Comparison of ENCODE assay signal across 29 mouse cellular contexts in genomic region chr2:110909506-110909905, GRCm38 (mm10). TPM values are rescaled to one million over a fixed set of nuclear protein-coding genes. Genes with fewer than 3 reads are reported as not detected.
A peak's percentile ranks its signal among the peaks of the same experiment; 100 is the strongest.
DNase-seq lines count a peak whose midpoint lies in the region; ATAC-seq and TF ChIP-seq lines count a peak whose summit lies in the region.
"Had no signal": no experiment of that assay in that cellular context is flagged by ENCODE, and none has a peak within 500 bp of the region (broad histone marks: within the 10 kb centered on the region; RNA-seq: fewer than 3 reads in every experiment).

No protein-coding gene starts in this region.

- no peak overlapping the region for H3K4me2 ChIP-seq in heart, postnatal 0 days (ENCODE audit: low read depth, low read length)
- no peak overlapping the region for H3K4me2 ChIP-seq in midbrain, embryonic 14.5 days (ENCODE audit: low read length)
- no peak overlapping the region for H3K4me2 ChIP-seq in midbrain, embryonic 16.5 days (ENCODE audit: low read length)
- H3K4me2 ChIP-seq: embryonic facial prominence, embryonic 15.5 days; forebrain, embryonic 15.5 days; heart, embryonic 15.5 days; liver, embryonic 13.5 days had no signal

- no peak overlapping the region for H3K27ac ChIP-seq in heart, postnatal 0 days (ENCODE audit: low read depth)
- no peak overlapping the region for H3K27ac ChIP-seq in midbrain, embryonic 14.5 days (replicated peaks; ENCODE audit: low read depth, low read length)
- H3K27ac ChIP-seq in midbrain, embryonic 16.5 days (ENCODE audit: low read length): no peak overlapping the region
- H3K27ac ChIP-seq: embryonic facial prominence, embryonic 15.5 days; forebrain, embryonic 15.5 days; heart, embryonic 15.5 days; left cerebral cortex, adult 2 months; liver, embryonic 13.5 days; macrophage; midbrain, embryonic 10.5 days had no signal

- H3K9ac ChIP-seq in heart, postnatal 0 days (replicated peaks; ENCODE audit: low read depth, low read length): no peak overlapping the region
- H3K9ac ChIP-seq in midbrain, embryonic 14.5 days (replicated peaks; ENCODE audit: low read length): no peak overlapping the region
- no peak overlapping the region for H3K9ac ChIP-seq in midbrain, embryonic 16.5 days (ENCODE audit: low read depth, low read length)
- H3K9ac ChIP-seq: embryonic facial prominence, embryonic 15.5 days; forebrain, embryonic 15.5 days; heart, embryonic 15.5 days; liver, embryonic 13.5 days had no signal

- H3K9me3 ChIP-seq in heart, postnatal 0 days (replicated peaks; ENCODE audit: control insufficient read depth, low read length): no peaks in the 10 kb centered on the region
- no peaks in the 10 kb centered on the region for H3K9me3 ChIP-seq in midbrain, embryonic 14.5 days (ENCODE audit: control insufficient read depth, low read length)
- no peaks in the 10 kb centered on the region for H3K9me3 ChIP-seq in midbrain, embryonic 16.5 days (replicated peaks; ENCODE audit: control insufficient read depth, low read length, poor library complexity, severe bottlenecking)
- H3K9me3 ChIP-seq: embryonic facial prominence, embryonic 15.5 days; forebrain, embryonic 15.5 days; G1E; heart, embryonic 15.5 days; liver, embryonic 13.5 days; midbrain, embryonic 10.5 days had no signal

- no peaks in the 10 kb centered on the region for H3K27me3 ChIP-seq in heart, postnatal 0 days (ENCODE audit: control insufficient read depth, insufficient read depth, low read length)
- H3K27me3 ChIP-seq in midbrain, embryonic 14.5 days (ENCODE audit: control insufficient read depth, insufficient read depth, low read length): no peaks in the 10 kb centered on the region
- H3K27me3 ChIP-seq in midbrain, embryonic 16.5 days (ENCODE audit: control insufficient read depth, insufficient read depth, low read depth, low read length): no peaks in the 10 kb centered on the region
- H3K27me3 ChIP-seq: CH12.LX; embryonic facial prominence, embryonic 15.5 days; forebrain, embryonic 15.5 days; heart, embryonic 15.5 days; liver, embryonic 13.5 days had no signal

- H3K4me1 ChIP-seq in heart, postnatal 0 days (ENCODE audit: control insufficient read depth, insufficient read depth): peaks cover 3% of the 10 kb centered on the region; the same call in 1 of the 2 replicates
- H3K4me1 ChIP-seq in midbrain, embryonic 14.5 days (ENCODE audit: control insufficient read depth, insufficient read depth, low read length): no peaks in the 10 kb centered on the region
- no peaks in the 10 kb centered on the region for H3K4me1 ChIP-seq in midbrain, embryonic 16.5 days (ENCODE audit: control insufficient read depth, insufficient read depth, low read length)
- H3K4me1 ChIP-seq: embryonic facial prominence, embryonic 15.5 days; liver, embryonic 13.5 days had no signal

- peak; percentile 35 to 46 for DNase-seq in cerebellum, postnatal 10 days
- no peak for DNase-seq in cerebellum, adult 11 months
- DNase-seq in heart, postnatal 0 days (ENCODE audit: low spot score): peak; percentile 22
- DNase-seq in heart, adult 11 months: no peak
- DNase-seq in midbrain, embryonic 14.5 days: peak; percentile 30
- DNase-seq in left cerebral cortex, adult 18-20 months (ENCODE audit: low spot score in 2 of 2): no peak
- DNase-seq: adrenal gland, adult 8-10 months; cerebellum, postnatal 25 days; embryo, embryonic 11 days; gastrocnemius, postnatal 10 days; kidney, adult 18-20 months; layer of hippocampus, adult 9-11 months; liver, embryonic 13.5 days; lung, adult 2 months; right cerebral cortex, postnatal 25 days; spleen, adult 18-20 months had no signal

- H3K36me3 ChIP-seq in heart, postnatal 0 days (replicated peaks; ENCODE audit: control insufficient read depth, insufficient read depth, low read length): no peaks in the 10 kb centered on the region
- no peaks in the 10 kb centered on the region for H3K36me3 ChIP-seq in midbrain, embryonic 14.5 days (ENCODE audit: control insufficient read depth, insufficient read depth, low read length)
- H3K36me3 ChIP-seq in midbrain, embryonic 16.5 days (ENCODE audit: control insufficient read depth, insufficient read depth, low read length): no peaks in the 10 kb centered on the region
- H3K36me3 ChIP-seq: embryonic facial prominence, embryonic 15.5 days; forebrain, embryonic 15.5 days; G1E; heart, embryonic 15.5 days; liver, embryonic 13.5 days; midbrain, embryonic 10.5 days had no signal

- 32% methylated on average over 2 of the region's 2 CpGs for whole genome bisulfite sequencing in heart, postnatal 0 days
- 71% methylated on average over 2 of the region's 2 CpGs for WGBS in midbrain, embryonic 14.5 days
- 69% methylated on average over 2 of the region's 2 CpGs for WGBS in midbrain, embryonic 16.5 days

- no peak for ATAC-seq in heart, postnatal 0 days (ENCODE audit: insufficient read depth, low read depth)
- ATAC-seq in midbrain, embryonic 14.5 days (ENCODE audit: low FRiP score, low TSS enrichment): no peak
- no peak for ATAC-seq in midbrain, embryonic 16.5 days
- ATAC-seq: activated CD4-positive, CD25-positive, alpha-beta regulatory T cell, adult 4 months; forebrain, embryonic 15.5 days; inflammation-experienced regulatory T-cells, adult 6 months had no signal

- TF ChIP-seq EP300 in heart, postnatal 0 days (IDR thresholded peaks at IDR 0.05; ENCODE audit: low read depth): no peak

- H3K4me3 ChIP-seq in heart, postnatal 0 days (ENCODE audit: low read depth, low read length): no peak overlapping the region
- no peak overlapping the region for H3K4me3 ChIP-seq in midbrain, embryonic 14.5 days (replicated peaks; ENCODE audit: low read depth, low read length)
- no peak overlapping the region for H3K4me3 ChIP-seq in midbrain, embryonic 16.5 days (ENCODE audit: low read depth, low read length)
- H3K4me3 ChIP-seq: embryonic facial prominence, embryonic 15.5 days; forebrain, embryonic 15.5 days; heart, embryonic 15.5 days; left cerebral cortex, adult 2 months; liver, embryonic 13.5 days; midbrain, embryonic 10.5 days had no signal

- TF ChIP-seq CTCF in heart, postnatal 0 days (IDR thresholded peaks at IDR 0.05; ENCODE audit: low read depth): no peak

RNA-seq across cellular contexts. Expression of gene Ano3, which starts 41.2 kb away (rescaled TPM):
- not detected in 2 replicates for total RNA-seq in heart, postnatal 0 days (2014; rRNA removed; ENCODE audit: low replicate concordance)
- polyA plus RNA-seq in heart, postnatal 0 days (2015; fragmentation: Nextera tagmentation; extraction: Ambion mirVana): 0.18 and 0.25 TPM in 2 replicates
- 0.59 and 0.72 TPM in 2 replicates for polyA plus RNA-seq in midbrain, embryonic 14.5 days (2014; fragmentation: Nextera tagmentation; extraction: Ambion mirVana)
- 0.95 and 0.96 TPM in 2 replicates for polyA plus RNA-seq in midbrain, embryonic 16.5 days (2015; fragmentation: Nextera tagmentation; extraction: Ambion mirVana)
- total RNA-seq in left cerebral cortex, adult 18-20 months (2021): 10 to 100 TPM; 76.9 to 79.5 TPM
- total RNA-seq: CH12.LX; granulocyte monocyte progenitor cell, adult 5-6 weeks had no signal
- polyA plus RNA-seq: activated CD4-positive, CD25-positive, alpha-beta regulatory T cell, adult 4 months; inflammation-experienced regulatory T-cells, adult 6 months; large intestine, adult 2 months; liver, embryonic 13.5 days; macrophage had no signal

Comparison
In these comparisons a context has a peak if more than half of its experiments do, and no peak if none do; other contexts are left out.
1. DNase-seq: peak in cerebellum, postnatal 10 days (2 of 2), heart, postnatal 0 days (single experiment) and midbrain, embryonic 14.5 days (single experiment); none in cerebellum, adult 11 months (single experiment), heart, adult 11 months (single experiment) and left cerebral cortex, adult 18-20 months (0 of 2).